Comparison of ENCODE assay signal across 10 mouse cellular contexts in genomic region chr4:125249061-125249460, GRCm38 (mm10).
"Had no signal": no experiment of that assay in that cellular context is flagged by ENCODE, and none has a peak within 500 bp of the region (broad histone marks: within the 10 kb centered on the region; RNA-seq: fewer than 3 reads in every experiment).

No protein-coding gene starts in this region.

- H3K4me3 ChIP-seq: kidney, embryonic 15.5 days; limb, embryonic 13.5 days; midbrain, embryonic 12.5 days; stomach, embryonic 15.5 days had no signal

- H3K27ac ChIP-seq: kidney, embryonic 15.5 days; limb, embryonic 13.5 days; liver, embryonic 14.5 days; midbrain, embryonic 12.5 days; stomach, embryonic 15.5 days had no signal

- H3K9ac ChIP-seq: kidney, embryonic 15.5 days; limb, embryonic 13.5 days; liver, embryonic 14.5 days; midbrain, embryonic 12.5 days; stomach, embryonic 15.5 days had no signal

- H3K4me1 ChIP-seq: kidney, embryonic 15.5 days; limb, embryonic 13.5 days; stomach, embryonic 15.5 days had no signal

- H3K4me2 ChIP-seq: kidney, embryonic 15.5 days; limb, embryonic 13.5 days; midbrain, embryonic 12.5 days; stomach, embryonic 15.5 days had no signal

- H3K9me3 ChIP-seq: kidney, embryonic 15.5 days; limb, embryonic 13.5 days; midbrain, embryonic 12.5 days; stomach, embryonic 15.5 days had no signal

- H3K27me3 ChIP-seq: stomach, embryonic 15.5 days had no signal

- H3K36me3 ChIP-seq: kidney, embryonic 15.5 days; limb, embryonic 13.5 days; midbrain, embryonic 12.5 days; stomach, embryonic 15.5 days had no signal

- DNase-seq: kidney, adult 2 months; kidney, postnatal 14 days; left cerebral cortex, postnatal 4 days; lung, adult 18-20 months; thymus, postnatal 36 days had no signal
